Mouse (Mus musculus) embryonic facial prominence, embryonic 13.5 days (tissue): Measurements from ENCODE around the gene Agt. TPM values are rescaled to one million over a fixed set of nuclear protein-coding genes. Genes with fewer than 3 reads are reported as not detected.

Source experiments
- polyA plus RNA-seq: library from polyadenylated mRNA; unstranded; fragments of >200 nt; fragmentation: Nextera tagmentation; extraction: Ambion mirVana; gene quantifications from 2 replicates; pipeline ENCODE4 v1.2.1, GENCODE M21; 2015

Agt gene
- polyA plus RNA-seq, 1 experiment from 2014 or later = 0.28 TPM

Other genes starting within 250 kb of the Agt start
- 2.0 and 2.6 TPM in 2 replicates for gene Pgbd5, start 130.0 kb downstream of the Agt start, polyA plus RNA-seq
- gene Cog2, start 48.9 kb downstream of the Agt start, polyA plus RNA-seq = 39.7 and 39.9 TPM in 2 replicates
- 0.08 TPM in 1 of 2 replicates, not detected in the other for gene Capn9, start 6.4 kb upstream of the Agt start, polyA plus RNA-seq
- 29.0 and 29.9 TPM in 2 replicates for gene 2310022B05Rik, start 93.7 kb upstream of the Agt start, polyA plus RNA-seq
- 39.5 and 39.6 TPM in 2 replicates for gene Ttc13, start 152.3 kb upstream of the Agt start, polyA plus RNA-seq
- 27.0 and 30.1 TPM in 2 replicates for gene Arv1, start 152.4 kb upstream of the Agt start, polyA plus RNA-seq
- 2.8 and 2.9 TPM in 2 replicates for gene Fam89a, start 182.1 kb upstream of the Agt start, polyA plus RNA-seq
- gene Trim67, start 223.4 kb upstream of the Agt start, polyA plus RNA-seq = 0.18 and 0.19 TPM in 2 replicates